Mouse (Mus musculus): ENCODE measurements around the gene 1700123L14Rik.
"Not testable (repeated sequence)": the region's sequence is repeated elsewhere in the genome, so short reads cannot be mapped to it uniquely, and the experiment has no call there.

The 1700123L14Rik gene

DNA sequence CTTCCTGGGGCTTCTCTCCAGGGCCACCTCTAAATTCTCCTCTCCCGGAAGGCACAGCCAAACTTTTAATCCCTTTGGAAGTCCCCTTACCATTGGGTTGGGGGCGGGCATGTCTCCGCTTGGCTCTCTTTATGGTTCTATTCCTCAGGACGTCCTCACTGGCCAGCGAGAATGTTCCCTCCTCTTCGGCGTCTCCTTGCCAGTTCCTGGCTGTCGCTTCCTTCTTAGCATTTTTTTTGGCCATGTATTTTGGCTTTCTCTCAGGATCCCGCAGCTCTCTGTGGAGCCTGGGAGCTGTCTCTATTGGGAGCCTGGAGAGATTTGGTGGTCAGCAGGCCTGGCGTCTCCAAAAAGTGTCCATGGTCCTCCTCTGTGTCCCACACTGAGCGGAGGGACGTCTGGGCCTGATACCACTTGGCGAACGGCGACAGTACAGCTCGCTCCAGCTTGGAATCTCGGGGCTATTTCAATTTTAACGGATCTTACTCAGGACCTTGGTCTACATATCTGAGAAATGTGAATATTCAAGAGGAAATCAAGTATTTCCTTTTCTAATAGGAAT, at the start of gene 1700123L14Rik:
1700123L14Rik (minus strand) TSS at position 426 of the 562 bp plus-strand sequence.
- DNase-seq (ENCODE audit: low spot score in 2 of 2): peak; percentile 32 to 38

DNA sequence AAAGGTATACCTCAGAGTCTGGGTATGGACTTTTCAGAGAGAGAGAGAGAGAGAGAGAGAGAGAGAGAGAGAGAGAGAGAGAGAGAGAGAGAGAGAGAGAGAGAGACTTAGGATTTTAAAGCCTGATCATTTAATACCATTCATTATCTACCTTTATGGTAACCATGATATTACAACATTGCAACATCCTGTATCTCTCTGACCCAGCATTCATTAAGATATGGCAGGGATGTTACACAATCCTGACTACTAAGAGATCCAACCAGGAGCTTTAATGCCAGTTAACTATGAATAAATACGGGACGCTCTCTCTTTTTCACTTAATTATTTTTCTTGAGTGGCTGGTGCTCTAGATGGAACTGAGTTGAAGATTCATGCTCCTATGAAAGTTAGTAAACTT, 39.4 kb upstream of the 1700123L14Rik start:
- DNase-seq (ENCODE audit: low spot score in 2 of 2): no peak

DNA sequence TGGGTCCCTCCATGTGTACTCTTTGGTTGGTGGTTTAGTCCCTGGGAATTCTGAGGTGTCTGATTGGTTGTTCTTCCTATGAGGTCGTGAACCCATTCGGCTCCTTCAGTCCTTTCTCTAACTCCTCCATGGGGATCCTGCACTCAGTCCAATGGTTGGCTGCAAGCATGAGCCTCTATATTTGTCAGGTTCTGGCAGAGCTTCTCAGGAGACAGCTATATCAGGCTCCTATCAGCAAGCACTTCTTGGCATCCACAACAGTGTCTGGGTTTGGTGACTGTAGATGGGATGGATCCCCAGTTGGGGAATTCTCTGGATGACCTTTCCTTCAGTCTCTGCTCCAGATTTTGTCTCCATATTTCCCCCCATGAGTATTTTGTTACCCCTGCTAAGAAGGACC, 32.9 kb upstream of the 1700123L14Rik start:
- not testable (repeated sequence) for DNase-seq (ENCODE audit: low spot score in 2 of 2)

DNA sequence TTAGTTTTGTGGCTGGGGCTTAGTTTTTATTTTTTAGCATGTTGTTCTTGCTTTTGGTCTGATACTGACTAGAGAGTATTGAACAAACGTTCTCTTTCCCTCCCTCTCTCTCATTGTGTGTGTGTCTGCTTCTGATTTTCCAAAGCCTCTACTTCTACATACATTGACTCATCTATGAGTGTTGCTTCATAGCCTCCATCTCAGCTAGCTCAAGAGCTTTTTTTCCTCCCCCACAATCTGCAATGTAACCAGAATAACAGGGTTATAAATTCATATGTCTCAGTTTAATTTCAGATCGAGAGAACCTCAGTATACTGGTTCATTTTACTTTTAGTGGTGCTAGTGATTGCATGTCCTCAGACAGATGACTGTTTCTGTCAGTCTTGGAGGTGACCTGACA, 20.5 kb upstream of the 1700123L14Rik start:
- DNase-seq (ENCODE audit: low spot score in 2 of 2): no peak

DNA sequence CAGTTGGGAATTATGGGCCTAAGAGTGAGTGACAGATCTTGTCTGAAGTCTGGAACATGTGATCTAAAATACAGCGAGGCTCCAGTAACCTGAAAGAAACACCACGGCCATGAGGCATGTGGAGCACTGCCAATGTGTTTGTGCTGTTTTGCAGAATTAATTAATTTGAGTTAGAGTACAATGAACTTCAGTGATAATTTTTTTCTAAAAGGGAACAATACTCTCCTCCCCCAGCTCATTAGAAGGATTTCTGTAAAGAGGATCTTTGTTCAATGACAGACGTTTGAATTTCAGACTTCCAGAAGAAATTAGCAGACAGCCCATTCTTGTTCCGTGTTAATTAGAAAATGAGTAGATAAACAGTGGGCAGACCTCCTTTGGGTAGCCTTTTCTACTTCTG, 17.3 kb upstream of the 1700123L14Rik start:
- peak in 1 of 2 experiments; percentile 38 for DNase-seq (ENCODE audit: low spot score in 2 of 2)

DNA sequence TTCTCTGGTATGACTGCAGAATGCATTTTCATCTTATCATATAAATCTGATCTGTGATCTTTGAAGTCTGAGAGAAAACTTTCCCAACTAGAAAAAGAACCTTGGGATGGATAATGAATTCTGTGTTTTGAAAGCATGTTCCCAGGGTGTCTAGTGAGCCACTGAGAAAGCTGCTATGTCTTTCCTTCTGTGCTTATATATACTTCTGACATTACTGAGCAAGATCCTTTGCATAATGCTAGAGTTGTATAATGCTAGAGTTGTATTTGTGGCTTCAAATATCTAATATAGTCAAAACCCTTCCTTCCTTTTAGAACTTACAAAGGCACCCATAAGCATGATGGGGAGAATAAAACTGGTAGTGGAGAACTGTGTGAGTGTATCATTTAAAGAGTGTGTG, 12.5 kb upstream of the 1700123L14Rik start:
- no peak for DNase-seq (ENCODE audit: low spot score in 2 of 2)

DNA sequence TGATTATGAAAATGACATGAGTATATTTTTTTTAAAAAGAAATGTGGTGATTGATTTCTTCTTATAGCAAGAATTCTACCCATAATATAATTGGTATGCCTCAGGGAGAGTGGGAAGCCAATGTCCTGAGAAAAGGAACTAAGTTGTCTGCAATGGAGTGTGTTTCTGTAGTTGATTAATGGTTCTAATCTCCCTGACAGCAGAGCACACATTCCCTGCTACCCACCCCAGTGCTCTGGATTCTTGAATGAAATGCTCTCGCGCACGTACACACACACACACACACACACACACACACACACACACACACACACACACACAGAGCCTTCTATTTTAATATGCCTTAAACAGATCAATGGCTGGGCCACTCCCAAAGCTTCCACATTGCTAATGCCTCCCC, 7.6 kb upstream of the 1700123L14Rik start:
- DNase-seq (ENCODE audit: low spot score in 2 of 2): no peak

DNA sequence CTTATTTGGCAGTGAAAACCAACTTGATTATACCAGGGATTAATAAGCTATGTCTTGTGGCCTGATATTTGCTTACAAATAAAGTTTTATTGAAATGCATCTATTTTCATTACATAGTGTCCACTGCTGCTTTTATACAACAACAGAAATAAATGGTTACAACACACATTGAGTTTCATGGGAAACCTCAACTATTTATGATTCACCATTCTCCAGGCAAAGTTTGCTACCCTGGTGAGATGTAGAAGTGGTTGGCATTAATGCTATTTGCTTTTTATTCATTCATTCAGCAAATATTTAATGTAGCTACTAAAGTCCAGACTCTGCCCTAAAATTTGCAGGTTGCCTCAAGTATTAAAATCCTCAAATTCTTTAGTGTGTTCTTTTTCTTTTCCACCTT, 988 bp upstream of the 1700123L14Rik start:
- DNase-seq (ENCODE audit: low spot score in 2 of 2): no peak

DNA sequence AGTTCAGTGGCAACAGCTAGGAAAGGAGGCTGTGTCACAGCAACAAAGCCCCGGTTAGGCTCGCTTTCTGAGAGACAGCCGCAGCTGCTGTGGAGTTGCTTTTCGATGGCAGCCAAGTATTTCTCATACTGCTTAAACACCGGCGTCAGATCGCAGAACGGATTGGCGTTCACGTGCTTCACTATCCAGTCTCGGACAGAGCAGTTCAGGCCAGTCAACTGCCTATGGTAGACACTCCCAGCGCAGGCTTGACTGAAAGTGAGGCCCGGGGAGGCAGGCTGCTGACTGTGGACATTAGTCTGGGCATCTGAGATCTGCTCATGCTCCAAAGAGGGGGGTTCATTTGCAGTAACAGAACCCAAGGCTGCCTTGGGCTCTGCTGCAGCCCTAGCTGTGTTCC, 640 bp downstream of the 1700123L14Rik start:
- peak; percentile 22 to 24 for DNase-seq (ENCODE audit: low spot score in 2 of 2)

DNA sequence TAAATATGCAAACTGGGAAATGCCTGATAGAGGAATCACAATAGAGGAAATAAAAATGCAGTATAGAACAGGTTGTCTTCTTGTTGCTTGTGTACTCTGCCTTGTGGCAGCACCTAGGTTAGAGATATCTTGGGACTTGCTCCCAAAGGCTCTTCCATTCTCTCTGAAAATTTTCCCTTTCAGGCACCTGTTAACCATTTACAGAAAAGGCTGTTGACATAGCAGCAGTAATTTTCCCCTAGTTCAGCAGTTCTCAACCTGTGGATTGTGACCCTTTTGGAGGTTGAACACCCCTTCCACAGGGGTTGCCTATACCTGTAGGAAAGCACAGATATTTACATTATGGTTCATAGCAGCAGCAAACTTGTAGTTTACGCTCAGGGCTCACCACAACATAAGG, 22.7 kb downstream of the 1700123L14Rik start:
- no peak for DNase-seq (ENCODE audit: low spot score in 2 of 2)

DNA sequence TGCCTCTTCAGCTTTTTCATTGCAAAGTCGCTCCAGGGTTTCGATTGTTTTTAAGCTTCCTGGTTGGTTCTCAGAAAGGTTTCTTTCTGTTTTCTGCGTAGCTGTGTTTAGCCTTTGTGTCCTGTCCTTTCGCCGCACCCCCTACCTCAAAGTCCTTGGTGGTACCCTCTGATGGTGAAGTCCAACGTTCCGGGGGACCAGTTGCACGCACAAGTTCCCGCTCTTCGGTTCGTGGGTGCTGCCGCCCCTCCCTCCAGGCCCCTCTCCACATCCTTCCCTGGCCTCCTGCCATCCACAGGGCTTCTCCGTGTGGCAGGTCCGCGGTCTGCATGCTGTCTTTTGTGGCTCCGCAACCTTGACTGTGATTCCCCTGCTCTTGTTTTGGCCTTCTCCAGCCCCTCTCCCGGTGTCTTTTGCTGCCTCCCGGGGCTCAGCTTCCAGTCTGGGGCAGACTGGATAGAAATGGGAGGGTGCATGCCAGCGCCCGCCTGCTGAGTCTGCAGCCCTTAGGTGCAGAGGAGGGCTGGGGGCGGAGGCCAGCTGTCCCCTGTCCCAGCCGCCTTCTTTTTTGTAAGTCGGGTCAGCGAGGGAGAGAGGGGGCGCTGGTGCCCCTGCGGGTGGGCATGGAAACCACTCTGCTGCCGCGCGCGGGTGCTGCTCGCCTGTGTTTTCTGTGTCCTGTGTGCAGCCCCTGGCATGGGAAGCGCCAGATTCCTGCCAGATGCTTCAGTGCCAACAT, 49.3 kb downstream of the 1700123L14Rik start:
- peak; percentile 75 to 79 for DNase-seq (ENCODE audit: low spot score in 2 of 2)

DNA sequence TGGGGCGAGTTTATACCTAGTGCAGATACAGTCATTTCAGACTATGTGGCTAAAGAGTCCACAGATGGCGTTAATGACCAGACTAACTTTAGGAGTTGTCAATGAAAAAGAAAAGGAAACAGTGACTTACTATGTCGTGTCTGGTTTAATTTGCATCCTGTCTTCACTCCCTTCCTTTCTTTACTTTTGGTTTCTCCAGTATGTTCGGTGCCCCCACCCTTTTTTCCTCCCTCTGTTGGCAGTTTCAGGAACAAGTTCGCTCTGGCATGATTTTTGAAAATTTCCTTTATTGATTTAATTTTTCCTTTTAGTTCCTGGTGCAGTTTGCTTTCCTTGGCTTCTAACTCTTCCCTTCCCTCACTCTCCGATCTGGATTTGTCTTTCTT, 49.9 kb downstream of the 1700123L14Rik start:
- DNase-seq (ENCODE audit: low spot score in 2 of 2): peak in 1 of 2 experiments; percentile 18

All from right cerebral cortex, postnatal 10 days (tissue).